Mouse (Mus musculus) kidney, adult 10 weeks (tissue): Measurements from ENCODE around the gene Rfng. TPM values are rescaled to one million over a fixed set of nuclear protein-coding genes. Genes with fewer than 3 reads are reported as not detected.

Source experiments
- polyA plus RNA-seq: library from polyadenylated mRNA; stranded (reverse); fragments of 350-450 nt; fragmentation: Illumina TruSeq; extraction: RNeasy Lipid Tissue Mini Kit (QIAGEN cat#74804); gene quantifications from one replicate; pipeline ENCODE4 v1.2.3, GENCODE M21; 2014; ENCODE audit warnings: low read depth, low replicate concordance

The Rfng gene
- polyA plus RNA-seq: not detected

DNA sequence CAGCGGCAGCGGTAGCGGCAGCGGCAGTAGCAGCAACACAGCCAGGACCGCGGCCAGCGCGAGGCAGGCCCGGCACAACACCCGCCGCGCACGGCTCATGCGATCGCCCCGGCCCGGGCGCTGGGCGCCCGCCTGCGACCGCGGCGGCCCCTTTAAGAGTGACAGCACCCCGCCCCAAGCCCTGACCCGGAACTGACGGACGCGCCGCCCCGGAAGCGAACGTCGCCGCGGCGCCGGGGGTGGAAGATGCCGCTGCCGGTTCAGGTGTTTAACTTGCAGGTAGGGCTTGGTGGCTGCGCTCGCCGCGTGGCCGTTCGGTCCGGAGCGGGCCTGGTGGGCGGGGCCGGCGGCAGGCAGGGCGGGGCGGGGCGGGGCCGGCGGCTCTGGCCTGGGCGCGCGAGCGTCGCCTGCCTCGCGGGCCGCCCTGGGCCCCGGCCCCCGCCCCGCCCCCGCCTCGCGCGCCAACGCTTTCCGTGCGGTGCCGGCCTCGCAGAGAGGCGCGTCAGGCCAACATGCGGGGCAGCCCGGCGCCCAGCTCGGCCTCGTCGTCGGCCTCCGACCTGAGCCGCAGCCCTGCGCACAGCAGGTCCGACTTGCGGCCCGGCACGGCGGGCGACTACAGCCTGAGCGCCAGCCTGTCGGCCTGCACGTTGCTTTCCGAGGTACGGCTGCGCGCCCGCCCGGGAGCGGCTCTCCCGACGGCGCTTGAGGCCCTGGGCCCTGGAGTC lies at the start of gene Rfng, which contains the start of gene Gps1:
Rfng (minus strand) TSS at position 144 of the 728 bp plus-strand sequence.
Gps1 (plus strand) TSS at position 209 of the 728 bp plus-strand sequence.

DNA sequence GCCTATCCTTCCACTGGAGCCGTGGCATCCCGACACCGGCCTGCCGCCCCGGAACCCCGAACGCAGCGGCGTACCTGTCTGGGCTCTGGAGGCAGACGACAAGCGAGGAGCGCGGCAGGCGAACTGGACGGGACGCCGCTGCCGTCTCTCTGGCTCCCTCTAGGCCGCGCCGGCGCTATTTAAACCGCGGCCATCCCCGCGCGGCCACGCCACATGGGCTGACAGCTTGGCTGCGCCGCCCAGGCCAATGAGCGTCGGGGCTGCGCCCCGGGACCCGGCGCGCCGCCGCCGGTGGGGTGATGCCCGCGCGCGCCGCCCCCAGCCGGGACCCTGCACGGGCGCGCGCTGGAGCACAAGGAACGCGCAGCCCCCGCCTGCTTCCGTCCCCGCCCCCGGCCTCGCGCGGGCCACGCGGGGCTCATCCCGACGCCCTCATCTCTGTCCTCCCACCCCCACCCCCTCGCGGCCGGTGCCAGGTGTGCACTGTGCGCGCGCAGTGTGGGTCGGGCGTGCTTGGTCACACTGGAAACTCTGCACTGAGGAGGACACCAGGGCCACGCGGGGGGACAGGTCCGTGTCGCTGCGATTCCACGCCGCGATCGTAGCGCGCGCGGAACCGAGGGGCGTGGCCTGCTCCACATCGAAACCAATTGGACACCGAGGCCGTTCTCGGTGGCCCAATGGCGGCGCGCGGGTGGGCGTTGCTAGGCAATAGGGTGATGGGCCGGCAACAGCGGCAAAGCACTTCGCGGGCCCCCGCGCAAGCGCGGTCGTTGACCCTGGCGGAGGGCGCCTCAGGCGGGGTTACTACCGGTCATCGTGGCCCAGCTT lies 40.2 kb upstream of the Rfng start, which contains the start of gene Fasn:
Fasn (minus strand) TSS at position 592 of the 831 bp plus-strand sequence.

GRCm38 (mm10) chr11:120795756-120796613 lies 12.0 kb upstream of the Rfng start, which contains the start of gene Dus1l:
Dus1l (minus strand) TSS chr11:120796403.

GRCm38 (mm10) chr11:120762672-120763041 lies 21.4 kb downstream of the Rfng start, which contains the start of gene Hmga1b:
Hmga1b (plus strand) TSS chr11:120762794.

GRCm38 (mm10) chr11:120731858-120732680 lies 51.9 kb downstream of the Rfng start, which contains the start of gene Cbr2:
Cbr2 (minus strand) TSS chr11:120732114.

Other genes starting within 250 kb of the Rfng start
- gene Mcrip1, start 234.5 kb downstream of the Rfng start, polyA plus RNA-seq: 0.89 TPM
- not detected for gene Ppp1r27, start 233.1 kb downstream of the Rfng start, polyA plus RNA-seq
- 238 TPM for gene P4hb, start 211.0 kb downstream of the Rfng start, polyA plus RNA-seq
- 20.6 TPM for gene Arhgdia, start 202.6 kb downstream of the Rfng start, polyA plus RNA-seq
- 11.9 TPM for gene Alyref, start 185.8 kb downstream of the Rfng start, polyA plus RNA-seq
- 7.1 TPM for gene Anapc11, start 185.8 kb downstream of the Rfng start, polyA plus RNA-seq
- gene Npb, start 175.7 kb downstream of the Rfng start, polyA plus RNA-seq: not detected
- gene Pcyt2, start 166.3 kb downstream of the Rfng start, polyA plus RNA-seq: 15.0 TPM
- 3.0 TPM for gene Sirt7, start 159.0 kb downstream of the Rfng start, polyA plus RNA-seq
- 11.3 TPM for gene Mafg, start 150.6 kb downstream of the Rfng start, polyA plus RNA-seq
- gene Pycr1, start 140.4 kb downstream of the Rfng start, polyA plus RNA-seq: 0.32 TPM
- gene Myadml2, start 136.0 kb downstream of the Rfng start, polyA plus RNA-seq: not detected
- gene Notum, start 123.0 kb downstream of the Rfng start, polyA plus RNA-seq: not detected
- gene Aspscr1, start 111.2 kb downstream of the Rfng start, polyA plus RNA-seq: 1.6 TPM
- gene Cenpx, start 70.5 kb downstream of the Rfng start, polyA plus RNA-seq: 0.97 TPM
- gene Lrrc45, start 70.3 kb downstream of the Rfng start, polyA plus RNA-seq: 0.24 TPM
- not detected for gene Rac3, start 62.7 kb downstream of the Rfng start, polyA plus RNA-seq
- gene Dcxr, start 56.9 kb downstream of the Rfng start, polyA plus RNA-seq: 1.3 TPM
- gene Cbr2, start 52.1 kb downstream of the Rfng start, polyA plus RNA-seq: not detected
- not detected for gene Hmga1b, start 21.4 kb downstream of the Rfng start, polyA plus RNA-seq
- 17.3 TPM for gene Gps1, start 65 bp upstream of the Rfng start, polyA plus RNA-seq
- gene Dus1l, start 12.2 kb upstream of the Rfng start, polyA plus RNA-seq: 7.1 TPM
- 0.44 TPM for gene Fasn, start 40.3 kb upstream of the Rfng start, polyA plus RNA-seq
- 0.28 TPM for gene Ccdc57, start 148.7 kb upstream of the Rfng start, polyA plus RNA-seq
- not detected for gene Slc16a3, start 164.3 kb upstream of the Rfng start, polyA plus RNA-seq
- 41.8 TPM for gene Csnk1d, start 207.1 kb upstream of the Rfng start, polyA plus RNA-seq